Mouse (Mus musculus) forebrain, embryonic 13.5 days (tissue): ENCODE measurements around the gene R3hdm1. TPM values are rescaled to one million over a fixed set of nuclear protein-coding genes. Genes with fewer than 3 reads are reported as not detected.

Experiments
- ATAC-seq: fragments of 200-750 bp; cut with Nextera tagmentation; 2 replicates; pipeline ENCODE4 v1.8.0; 2017
- H3K27ac ChIP-seq: fragments of 300-500 bp; sonication (generic); 2 replicates; pipeline ENCODE4 v1.5.1; 2015; ENCODE audit warnings: inconsistent platforms, mild to moderate bottlenecking, moderate library complexity
- H3K27me3 ChIP-seq: fragments of 300-500 bp; sonication (generic); 2 replicates; pipeline ENCODE4 v1.6.1; 2015; ENCODE audit warnings: mild to moderate bottlenecking, inconsistent platforms
- H3K36me3 ChIP-seq: fragments of 300-500 bp; sonication (generic); 2 replicates; pipeline ENCODE4 v1.6.1; 2015; ENCODE audit warnings: mild to moderate bottlenecking, inconsistent platforms; ENCODE audit not compliant: poor library complexity, severe bottlenecking
- H3K4me1 ChIP-seq: fragments of 300-500 bp; sonication (generic); 2 replicates; pipeline ENCODE4 v1.6.1; 2015; ENCODE audit warnings: inconsistent platforms
- H3K4me2 ChIP-seq: fragments of 300-500 bp; sonication (generic); 2 replicates; pipeline ENCODE4 v1.6.1; 2015; ENCODE audit warnings: inconsistent platforms, mild to moderate bottlenecking, moderate library complexity
- H3K4me3 ChIP-seq: fragments of 300-500 bp; sonication (generic); 2 replicates; pipeline ENCODE4 v1.5.1; 2015; ENCODE audit warnings: mild to moderate bottlenecking, inconsistent platforms
- H3K9ac ChIP-seq: fragments of 300-500 bp; sonication (generic); 2 replicates; pipeline ENCODE4 v1.6.1; 2015; ENCODE audit warnings: mild to moderate bottlenecking, inconsistent platforms
- H3K9me3 ChIP-seq: fragments of 300-500 bp; sonication (generic); replicated peaks from 2 replicates; pipeline ENCODE4 v1.6.1; 2016; ENCODE audit warnings: inconsistent platforms
- WGBS: fragments of 180-500 bp; shearing (Covaris S2); methylation state at CpG from one replicate; pipeline ENCODE4 v1.1.7; 2015; 5-methylcytosine and 5-hydroxymethylcytosine counted together
- polyA plus RNA-seq: library from polyadenylated mRNA; unstranded; fragments of >200 nt; fragmentation: Nextera tagmentation; extraction: Ambion mirVana; gene quantifications from 2 replicates; pipeline ENCODE4 v1.2.1, GENCODE M21; 2015

The R3hdm1 gene
- polyA plus RNA-seq, 1 experiment from 2014 or later, result 109 TPM

- Histone ChIP-seq H3K4me1 (0 out of 2 replicates have a peak, but pooled peaks cover 3% of the 10 kb centered on the region), H3K9ac (no peak overlapping the region), H3K4me3 (no peak overlapping the region), H3K27me3 (no peaks in the 10 kb centered on the region), H3K4me2 (no peak overlapping the region), H3K9me3 (no peaks in the 10 kb centered on the region), H3K27ac (no peak overlapping the region), H3K36me3 (no peaks in the 10 kb centered on the region)
- 0 out of 2 replicates have a peak, but pooled peaks have one; percentile 16 for ATAC-seq
These were observed 38.6 kb downstream of the R3hdm1 start for GRCm38 (mm10) chr1:128141737-128142136.

- Histone ChIP-seq H3K9ac (no peak overlapping the region), H3K4me2 (no peak overlapping the region), H3K9me3 (no peaks in the 10 kb centered on the region), H3K27me3 (no peaks in the 10 kb centered on the region), H3K36me3 (no peaks in the 10 kb centered on the region), H3K27ac (no peak overlapping the region), H3K4me3 (no peak overlapping the region), H3K4me1 (no peaks in the 10 kb centered on the region)
- ATAC-seq, result no peak
- WGBS, result 96% methylated on average over 1 of the region's 1 CpGs
These were observed 63.9 kb downstream of the R3hdm1 start for GRCm38 (mm10) chr1:128166956-128167355.

- Histone ChIP-seq H3K36me3 (peaks cover 2% of the 10 kb centered on the region), H3K27me3 (no peaks in the 10 kb centered on the region), H3K27ac (no peak overlapping the region), H3K9ac (no peak overlapping the region), H3K4me1 (no peaks in the 10 kb centered on the region), H3K4me2 (no peak overlapping the region), H3K4me3 (no peak overlapping the region), H3K9me3 (no peaks in the 10 kb centered on the region)
- ATAC-seq, result no peak
These were observed 67.0 kb downstream of the R3hdm1 start for GRCm38 (mm10) chr1:128170104-128170503.

GRCm38 (mm10) chr1:128191426-128191825, 88.3 kb downstream of the R3hdm1 start:
- no peak overlapping the region for H3K4me3 ChIP-seq
- H3K27me3 ChIP-seq, result no peaks in the 10 kb centered on the region
- peaks cover 49% of the 10 kb centered on the region for H3K36me3 ChIP-seq
- H3K4me1 ChIP-seq, result no peaks in the 10 kb centered on the region
- no peak overlapping the region for H3K9ac ChIP-seq
- H3K4me2 ChIP-seq, result no peak overlapping the region
- 89% methylated on average over 2 of the region's 2 CpGs for WGBS
- H3K9me3 ChIP-seq, result no peaks in the 10 kb centered on the region
- ATAC-seq, result no peak
- no peak overlapping the region for H3K27ac ChIP-seq

GRCm38 (mm10) chr1:128192369-128192768, 89.3 kb downstream of the R3hdm1 start:
- Histone ChIP-seq H3K4me2 (no peak overlapping the region), H3K9ac (no peak overlapping the region), H3K27me3 (no peaks in the 10 kb centered on the region), H3K27ac (no peak overlapping the region), H3K4me1 (no peaks in the 10 kb centered on the region), H3K36me3 (peaks cover 47% of the 10 kb centered on the region), H3K4me3 (no peak overlapping the region), H3K9me3 (no peaks in the 10 kb centered on the region)
- 86% methylated on average over 7 of the region's 7 CpGs for WGBS
- ATAC-seq, result no peak

- WGBS, result 84% methylated on average over 2 of the region's 2 CpGs
- Histone ChIP-seq H3K27me3 (no peaks in the 10 kb centered on the region), H3K4me2 (no peak overlapping the region), H3K36me3 (peaks cover 49% of the 10 kb centered on the region), H3K27ac (no peak overlapping the region), H3K4me3 (no peak overlapping the region), H3K9me3 (no peaks in the 10 kb centered on the region), H3K9ac (no peak overlapping the region), H3K4me1 (no peaks in the 10 kb centered on the region)
- ATAC-seq, result no peak
These were observed 90.9 kb downstream of the R3hdm1 start for GRCm38 (mm10) chr1:128194011-128194410.

GRCm38 (mm10) chr1:128197353-128197752, 94.3 kb downstream of the R3hdm1 start:
- WGBS, result 93% methylated on average over 1 of the region's 1 CpGs

GRCm38 (mm10) chr1:128213261-128213660, 110.2 kb downstream of the R3hdm1 start:
- H3K9ac ChIP-seq, result no peak overlapping the region
- no peak overlapping the region for H3K4me3 ChIP-seq
- no peaks in the 10 kb centered on the region for H3K27me3 ChIP-seq
- no peaks in the 10 kb centered on the region for H3K9me3 ChIP-seq
- WGBS, result 79% methylated on average over 5 of the region's 5 CpGs
- no peak for ATAC-seq
- no peak overlapping the region for H3K27ac ChIP-seq
- peaks cover 41% of the 10 kb centered on the region for H3K36me3 ChIP-seq
- H3K4me2 ChIP-seq, result no peak overlapping the region
- H3K4me1 ChIP-seq, result no peaks in the 10 kb centered on the region

More at GRCm38 (mm10) chr1:128197353-128197752, 94.3 kb downstream of the R3hdm1 start:
- H3K27ac ChIP-seq, result no peak overlapping the region
- no peak overlapping the region for H3K4me3 ChIP-seq
- no peaks in the 10 kb centered on the region for H3K27me3 ChIP-seq
- H3K4me1 ChIP-seq, result no peaks in the 10 kb centered on the region
- no peaks in the 10 kb centered on the region for H3K9me3 ChIP-seq
- H3K36me3 ChIP-seq, result peaks cover 47% of the 10 kb centered on the region
- no peak overlapping the region for H3K9ac ChIP-seq
- ATAC-seq, result no peak
- H3K4me2 ChIP-seq, result no peak overlapping the region

- Histone ChIP-seq H3K9ac (no peak overlapping the region), H3K9me3 (no peaks in the 10 kb centered on the region), H3K4me1 (no peaks in the 10 kb centered on the region), H3K27me3 (no peaks in the 10 kb centered on the region), H3K4me3 (no peak overlapping the region), H3K27ac (no peak overlapping the region), H3K4me2 (no peak overlapping the region), H3K36me3 (peaks cover 49% of the 10 kb centered on the region)
- no peak for ATAC-seq
- 89% methylated on average over 2 of the region's 2 CpGs for WGBS
These were observed 118.8 kb downstream of the R3hdm1 start for GRCm38 (mm10) chr1:128221886-128222285.

GRCm38 (mm10) chr1:128223304-128223703, 120.2 kb downstream of the R3hdm1 start:
- no peaks in the 10 kb centered on the region for H3K9me3 ChIP-seq
- H3K4me3 ChIP-seq, result no peak overlapping the region
- H3K4me1 ChIP-seq, result no peaks in the 10 kb centered on the region
- H3K36me3 ChIP-seq, result peaks cover 50% of the 10 kb centered on the region
- no peak overlapping the region for H3K4me2 ChIP-seq
- no peak for ATAC-seq
- H3K27ac ChIP-seq, result no peak overlapping the region
- H3K9ac ChIP-seq, result no peak overlapping the region
- no peaks in the 10 kb centered on the region for H3K27me3 ChIP-seq
- WGBS, result 73% methylated on average over 1 of the region's 1 CpGs

- no peaks in the 10 kb centered on the region for H3K9me3 ChIP-seq
- no peaks in the 10 kb centered on the region for H3K4me1 ChIP-seq
- no peak overlapping the region for H3K4me3 ChIP-seq
- no peak overlapping the region for H3K9ac ChIP-seq
- peaks cover 71% of the 10 kb centered on the region for H3K36me3 ChIP-seq
- H3K4me2 ChIP-seq, result no peak overlapping the region
- 99% methylated on average over 4 of the region's 4 CpGs for WGBS
- no peak for ATAC-seq
- H3K27me3 ChIP-seq, result no peaks in the 10 kb centered on the region
- no peak overlapping the region for H3K27ac ChIP-seq
These were observed 132.1 kb downstream of the R3hdm1 start for GRCm38 (mm10) chr1:128235181-128235580.

- Histone ChIP-seq H3K4me2 (peak within 1 kb of the TSS; percentile 95), H3K27ac (peak within 1 kb of the TSS; percentile 88), H3K36me3 (peaks cover 8% of the 10 kb centered on the region; the same call in 1 of the 2 replicates), H3K27me3 (no peaks in the 10 kb centered on the region), H3K4me1 (peaks cover 16% of the 10 kb centered on the region), H3K4me3 (peak within 1 kb of the TSS; percentile 81), H3K9me3 (no peaks in the 10 kb centered on the region), H3K9ac (peak within 1 kb of the TSS; percentile 82)
- WGBS, result 7% methylated on average over 10 of the region's 10 CpGs
- peak; percentile 59 for ATAC-seq
These were observed 140.5 kb downstream of the R3hdm1 start, which contains the start of gene Ubxn4 for GRCm38 (mm10) chr1:128243627-128243995. Gene Ubxn4, plus strand, starts transcription at chr1:128243964.

GRCm38 (mm10) chr1:128243996-128244726, 141.1 kb downstream of the R3hdm1 start:
- Histone ChIP-seq H3K9me3 (no peaks in the 10 kb centered on the region), H3K4me3 (peak overlapping the region; percentile 81), H3K27ac (peak overlapping the region; percentile 88), H3K9ac (peak overlapping the region; percentile 82), H3K4me2 (peak overlapping the region; percentile 95), H3K27me3 (no peaks in the 10 kb centered on the region), H3K36me3 (peaks cover 5% of the 10 kb centered on the region; the same call in 1 of the 2 replicates), H3K4me1 (peaks cover 16% of the 10 kb centered on the region)
- WGBS, result under 1% methylated on average over 71 of the region's 71 CpGs
- ATAC-seq, result peak; percentile 95
